Comparison of ENCODE assay signal across 8 mouse cellular contexts in genomic region chr3:51224363-51225225, GRCm38 (mm10). TPM values are rescaled to one million over a fixed set of nuclear protein-coding genes. Genes with fewer than 3 reads are reported as not detected.
DNase-seq lines count a peak whose midpoint lies in the region; ATAC-seq lines count a peak whose summit lies in the region.

Noct (plus strand) TSS chr3:51224447.

- WGBS in heart, embryonic 13.5 days, result under 1% methylated on average over 83 of the region's 100 CpGs
- WGBS in liver, embryonic 12.5 days (ENCODE audit: insufficient replicate concordance), result 2% methylated on average over 67 of the region's 100 CpGs
- under 1% methylated on average over 96 of the region's 100 CpGs for WGBS in stomach, embryonic 15.5 days

- H3K4me3 ChIP-seq in heart, embryonic 13.5 days, result peak within 1 kb of the TSS; percentile 95
- H3K4me3 ChIP-seq in liver, embryonic 12.5 days, result peak within 1 kb of the TSS; percentile 99
- H3K4me3 ChIP-seq in stomach, embryonic 15.5 days (replicated peaks), result peak within 1 kb of the TSS; percentile 94

- peak within 1 kb of the TSS; percentile 96 for H3K27ac ChIP-seq in heart, embryonic 13.5 days (replicated peaks)
- H3K27ac ChIP-seq in liver, embryonic 12.5 days, result peak within 1 kb of the TSS; percentile 98
- H3K27ac ChIP-seq in stomach, embryonic 15.5 days, result peak within 1 kb of the TSS; percentile 92

- DNase-seq in CD4-positive helper T cell, adult 2 months (ENCODE audit: low read depth, low spot score), result peak; percentile 89
- peak; percentile 72 for DNase-seq in brain, embryonic 18.5 days (ENCODE audit: low read depth, low spot score)
- peak; percentile 93 for DNase-seq in kidney, postnatal 10 days
- peak; percentile 77 to 84 for DNase-seq in natural killer cell, adult 2 months (ENCODE audit: low spot score in 2 of 2)

- H3K27me3 ChIP-seq in heart, embryonic 13.5 days (replicated peaks), result no peaks in the 10 kb centered on the region
- H3K27me3 ChIP-seq in liver, embryonic 12.5 days (replicated peaks), result peaks cover 12% of the 10 kb centered on the region; the same call in 1 of the 2 replicates
- no peaks in the 10 kb centered on the region for H3K27me3 ChIP-seq in stomach, embryonic 15.5 days (replicated peaks)

- no peaks in the 10 kb centered on the region for H3K9me3 ChIP-seq in heart, embryonic 13.5 days
- H3K9me3 ChIP-seq in liver, embryonic 12.5 days (replicated peaks), result no peaks in the 10 kb centered on the region
- no peaks in the 10 kb centered on the region for H3K9me3 ChIP-seq in stomach, embryonic 15.5 days

- H3K9ac ChIP-seq in heart, embryonic 13.5 days, result peak within 1 kb of the TSS; percentile 94
- peak within 1 kb of the TSS; percentile 100 for H3K9ac ChIP-seq in liver, embryonic 12.5 days
- H3K9ac ChIP-seq in stomach, embryonic 15.5 days, result peak within 1 kb of the TSS; percentile 82

- ATAC-seq in erythroid progenitor cell, adult 5-6 weeks (replicated peaks; ENCODE audit: low FRiP score, poor library complexity, severe bottlenecking), result peak; percentile 94
- peak; percentile 87 for ATAC-seq in heart, embryonic 13.5 days (ENCODE audit: extremely low read depth, insufficient number of reproducible peaks, low FRiP score, low TSS enrichment)
- peak; percentile 92 for ATAC-seq in liver, embryonic 12.5 days
- peak; percentile 90 for ATAC-seq in stomach, embryonic 15.5 days (ENCODE audit: insufficient read depth, low FRiP score, low read depth)

- H3K4me2 ChIP-seq in heart, embryonic 13.5 days, result peak within 1 kb of the TSS; percentile 91
- peak within 1 kb of the TSS; percentile 93 for H3K4me2 ChIP-seq in liver, embryonic 12.5 days
- H3K4me2 ChIP-seq in stomach, embryonic 15.5 days, result peak within 1 kb of the TSS; percentile 71

- H3K4me1 ChIP-seq in heart, embryonic 13.5 days, result peaks cover 67% of the 10 kb centered on the region
- peaks cover 54% of the 10 kb centered on the region for H3K4me1 ChIP-seq in liver, embryonic 12.5 days
- H3K4me1 ChIP-seq in stomach, embryonic 15.5 days, result no peaks in the 10 kb centered on the region

- no peaks in the 10 kb centered on the region for H3K36me3 ChIP-seq in heart, embryonic 13.5 days
- peaks cover 13% of the 10 kb centered on the region for H3K36me3 ChIP-seq in liver, embryonic 12.5 days
- no peaks in the 10 kb centered on the region for H3K36me3 ChIP-seq in stomach, embryonic 15.5 days

RNA-seq across cellular contexts. Expression of gene Noct, which starts in this region (rescaled TPM):
- 59.8 and 69.2 TPM in 2 replicates for total RNA-seq in erythroid progenitor cell, adult 5-6 weeks (2015; ENCODE audit: low replicate concordance)
- total RNA-seq in erythroid progenitor cell, adult 5-6 weeks (2017; ENCODE audit: low replicate concordance), result 40.7 and 49.9 TPM in 2 replicates
- 8.5 and 8.6 TPM in 2 replicates for polyA plus RNA-seq in heart, embryonic 13.5 days (2015; fragmentation: Nextera tagmentation; extraction: Ambion mirVana)
- 39.8 and 41.1 TPM in 2 replicates for polyA plus RNA-seq in liver, embryonic 12.5 days (2016; fragmentation: Nextera tagmentation; extraction: Ambion mirVana)
- 8.5 and 9.3 TPM in 2 replicates for polyA plus RNA-seq in stomach, embryonic 15.5 days (2015; fragmentation: Nextera tagmentation; extraction: Ambion mirVana)

Comparison
In these comparisons a context has a peak if more than half of its experiments do, and no peak if none do; other contexts are left out.
1. Peak in every context shown above with its lines: DNase-seq, ATAC-seq, H3K4me3 ChIP-seq and H3K27ac ChIP-seq.